In the genomic region with DNA sequence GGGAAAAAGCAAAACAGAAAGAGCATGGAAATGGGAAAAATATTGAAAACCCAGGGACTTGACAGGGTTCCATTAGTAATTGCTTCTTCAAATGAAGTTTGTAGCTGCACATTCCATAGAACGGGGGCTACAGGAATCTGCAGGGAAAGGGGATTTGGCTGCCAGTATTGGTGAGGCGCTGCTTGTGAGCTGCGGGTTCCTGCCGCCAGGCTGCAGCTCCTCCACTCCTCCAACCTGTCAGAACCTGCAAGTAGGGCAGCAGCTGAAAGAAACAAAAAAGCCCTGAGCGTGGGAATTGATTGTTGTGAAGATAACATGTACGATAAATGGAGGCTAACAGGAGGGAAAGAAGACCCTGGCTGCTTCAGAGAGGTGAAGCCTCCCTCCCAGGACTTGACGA, we compare ENCODE assay signal across 35 mouse cellular contexts. TPM values are rescaled to one million over a fixed set of nuclear protein-coding genes. Genes with fewer than 3 reads are reported as not detected.
DNase-seq lines count a peak whose midpoint lies in the region; ATAC-seq and TF ChIP-seq lines count a peak whose summit lies in the region.
"Had no signal": no experiment of that assay in that cellular context is flagged by ENCODE, and none has a peak within 500 bp of the region (broad histone marks: within the 10 kb centered on the region; RNA-seq: fewer than 3 reads in every experiment).

No protein-coding gene starts in this region.

- no peak for TF ChIP-seq EP300 in lung, postnatal 0 days (IDR thresholded peaks at IDR 0.05)

- H3K4me3 ChIP-seq in heart, embryonic 11.5 days (ENCODE audit: low read depth, low read length): no peak overlapping the region
- no peak overlapping the region for H3K4me3 ChIP-seq in embryonic facial prominence, embryonic 11.5 days (ENCODE audit: low read depth, low read length)
- no peak overlapping the region for H3K4me3 ChIP-seq in limb, embryonic 15.5 days
- H3K4me3 ChIP-seq in lung, postnatal 0 days (ENCODE audit: low read depth, low read length): no peak overlapping the region
- H3K4me3 ChIP-seq: gastrocnemius, adult 2 months; heart, embryonic 10.5 days; hindbrain, embryonic 12.5 days; intestine, embryonic 15.5 days; limb, embryonic 12.5 days; liver, embryonic 12.5 days; megakaryocyte, embryonic 14.5 days; midbrain, embryonic 12.5 days; neural tube, embryonic 13.5 days; stomach, embryonic 15.5 days had no signal

- H3K9me3 ChIP-seq in heart, embryonic 11.5 days (replicated peaks; ENCODE audit: control insufficient read depth, low read length): no peaks in the 10 kb centered on the region
- no peaks in the 10 kb centered on the region for H3K9me3 ChIP-seq in embryonic facial prominence, embryonic 11.5 days (replicated peaks; ENCODE audit: control insufficient read depth, low read length)
- no peaks in the 10 kb centered on the region for H3K9me3 ChIP-seq in limb, embryonic 15.5 days
- no peaks in the 10 kb centered on the region for H3K9me3 ChIP-seq in lung, postnatal 0 days (ENCODE audit: low read length)
- H3K9me3 ChIP-seq: heart, embryonic 10.5 days; hindbrain, embryonic 12.5 days; intestine, embryonic 15.5 days; limb, embryonic 12.5 days; liver, embryonic 12.5 days; midbrain, embryonic 12.5 days; neural tube, embryonic 13.5 days; stomach, embryonic 15.5 days had no signal

- no peaks in the 10 kb centered on the region for H3K27me3 ChIP-seq in heart, embryonic 11.5 days (ENCODE audit: control insufficient read depth, insufficient read depth, low read length)
- H3K27me3 ChIP-seq in embryonic facial prominence, embryonic 11.5 days (ENCODE audit: control insufficient read depth, insufficient read depth, low read length): no peaks in the 10 kb centered on the region
- no peaks in the 10 kb centered on the region for H3K27me3 ChIP-seq in limb, embryonic 15.5 days
- H3K27me3 ChIP-seq in lung, postnatal 0 days (replicated peaks; ENCODE audit: insufficient read depth, low read length): no peaks in the 10 kb centered on the region
- H3K27me3 ChIP-seq: hindbrain, embryonic 12.5 days; intestine, embryonic 15.5 days; limb, embryonic 12.5 days; midbrain, embryonic 12.5 days; neural tube, embryonic 13.5 days; stomach, embryonic 15.5 days had no signal

- no peaks in the 10 kb centered on the region for H3K36me3 ChIP-seq in heart, embryonic 11.5 days (ENCODE audit: control insufficient read depth, insufficient read depth, low read length)
- no peaks in the 10 kb centered on the region for H3K36me3 ChIP-seq in embryonic facial prominence, embryonic 11.5 days (replicated peaks; ENCODE audit: control insufficient read depth, insufficient read depth, low read depth, low read length)
- no peaks in the 10 kb centered on the region for H3K36me3 ChIP-seq in limb, embryonic 15.5 days
- H3K36me3 ChIP-seq in lung, postnatal 0 days (ENCODE audit: insufficient read depth, low read length): no peaks in the 10 kb centered on the region
- H3K36me3 ChIP-seq: hindbrain, embryonic 12.5 days; intestine, embryonic 15.5 days; limb, embryonic 12.5 days; midbrain, embryonic 12.5 days; neural tube, embryonic 13.5 days; stomach, embryonic 15.5 days had no signal

- no peaks in the 10 kb centered on the region for H3K4me1 ChIP-seq in heart, embryonic 11.5 days (ENCODE audit: control insufficient read depth, insufficient read depth, low read length)
- no peaks in the 10 kb centered on the region for H3K4me1 ChIP-seq in embryonic facial prominence, embryonic 11.5 days (ENCODE audit: control insufficient read depth, insufficient read depth, low read length)
- peaks cover 10% of the 10 kb centered on the region; the same call in 1 of the 2 replicates for H3K4me1 ChIP-seq in limb, embryonic 15.5 days
- H3K4me1 ChIP-seq in lung, postnatal 0 days (ENCODE audit: insufficient read depth, low read depth, low read length): no peaks in the 10 kb centered on the region
- H3K4me1 ChIP-seq: heart, embryonic 10.5 days; liver, embryonic 12.5 days; stomach, embryonic 15.5 days had no signal

- no peak for TF ChIP-seq CTCF in lung, postnatal 0 days (IDR thresholded peaks at IDR 0.05)

- H3K4me2 ChIP-seq in heart, embryonic 11.5 days: no peak overlapping the region
- H3K4me2 ChIP-seq in embryonic facial prominence, embryonic 11.5 days (ENCODE audit: low read depth, low read length): no peak overlapping the region
- H3K4me2 ChIP-seq in limb, embryonic 15.5 days: no peak overlapping the region
- no peak overlapping the region for H3K4me2 ChIP-seq in lung, postnatal 0 days (replicated peaks; ENCODE audit: low read depth, low read length)
- H3K4me2 ChIP-seq: hindbrain, embryonic 12.5 days; intestine, embryonic 15.5 days; limb, embryonic 12.5 days; liver, embryonic 12.5 days; midbrain, embryonic 12.5 days; neural tube, embryonic 13.5 days; stomach, embryonic 15.5 days had no signal

- H3K27ac ChIP-seq in heart, embryonic 11.5 days (ENCODE audit: low read depth, low read length): no peak overlapping the region
- no peak overlapping the region; the same call in 1 of the 2 replicates for H3K27ac ChIP-seq in embryonic facial prominence, embryonic 11.5 days (replicated peaks; ENCODE audit: low read depth, low read length)
- peak overlapping the region; percentile 43 for H3K27ac ChIP-seq in limb, embryonic 15.5 days
- no peak overlapping the region for H3K27ac ChIP-seq in lung, postnatal 0 days (ENCODE audit: low read length)
- H3K27ac ChIP-seq: gastrocnemius, adult 2 months; heart, embryonic 10.5 days; hindbrain, embryonic 12.5 days; hindbrain, postnatal 0 days; intestine, embryonic 15.5 days; kidney, postnatal 0 days; limb, embryonic 12.5 days; liver, embryonic 12.5 days; midbrain, embryonic 12.5 days; neural tube, embryonic 13.5 days; stomach, embryonic 15.5 days had no signal

- no peak for ATAC-seq in heart, embryonic 11.5 days (replicated peaks; ENCODE audit: insufficient number of reproducible peaks, low FRiP score, low TSS enrichment)
- no peak for ATAC-seq in embryonic facial prominence, embryonic 11.5 days (replicated peaks; ENCODE audit: insufficient number of reproducible peaks, low FRiP score, low TSS enrichment, low read depth)
- ATAC-seq in limb, embryonic 15.5 days (ENCODE audit: insufficient number of reproducible peaks, low FRiP score, low TSS enrichment, low read depth): no peak
- no peak for ATAC-seq in lung, postnatal 0 days
- ATAC-seq: CD4-positive, CD25-positive, alpha-beta regulatory T cell, adult 4 months; forebrain, embryonic 16.5 days; hindbrain, postnatal 0 days; intestine, embryonic 15.5 days; liver, embryonic 12.5 days; liver, postnatal 0 days had no signal

- 68% methylated on average over 7 of the region's 7 CpGs for WGBS in heart, embryonic 11.5 days (ENCODE audit: insufficient replicate concordance)
- WGBS in embryonic facial prominence, embryonic 11.5 days: 77% methylated on average over 7 of the region's 7 CpGs
- WGBS in limb, embryonic 15.5 days: 57% methylated on average over 7 of the region's 7 CpGs
- 58% methylated on average over 7 of the region's 7 CpGs for WGBS in lung, postnatal 0 days

- no peak overlapping the region for H3K9ac ChIP-seq in heart, embryonic 11.5 days (ENCODE audit: low read depth, low read length)
- no peak overlapping the region for H3K9ac ChIP-seq in embryonic facial prominence, embryonic 11.5 days (replicated peaks; ENCODE audit: low read length)
- no peak overlapping the region for H3K9ac ChIP-seq in limb, embryonic 15.5 days
- no peak overlapping the region for H3K9ac ChIP-seq in lung, postnatal 0 days (replicated peaks; ENCODE audit: low read depth)
- H3K9ac ChIP-seq: hindbrain, embryonic 12.5 days; intestine, embryonic 15.5 days; limb, embryonic 12.5 days; liver, embryonic 12.5 days; liver, postnatal 0 days; midbrain, embryonic 12.5 days; neural tube, embryonic 13.5 days; stomach, embryonic 15.5 days had no signal

- DNase-seq in heart, adult 11 months: peak; percentile 55
- peak; percentile 52 for DNase-seq in brain, adult 2 months (ENCODE audit: low read depth, low spot score)
- peak; percentile 3 for DNase-seq in embryonic facial prominence, embryonic 11.5 days (ENCODE audit: low spot score)
- DNase-seq in lung, postnatal 0 days (ENCODE audit: low spot score): no peak
- DNase-seq in adrenal gland, adult (ENCODE audit: inconsistent age in 2 of 2, low spot score in 1 of 2): no peak
- DNase-seq: adrenal gland, postnatal 25 days; cerebellum, adult 9-11 months; embryo, embryonic 11 days; gastrocnemius, adult 2 months; heart, postnatal 36 days; kidney, adult 8-10 months; kidney, postnatal 4 days; layer of hippocampus, adult 9-11 months; liver, postnatal 0 days; lung, postnatal 4 days; thymus, adult 2 months; thymus, postnatal 4 days had no signal

RNA-seq across cellular contexts. Expression of a gene that starts 1.7 kb away (rescaled TPM):
- 12.9 and 14.9 TPM in 2 replicates for polyA plus RNA-seq in heart, embryonic 11.5 days (2014; fragmentation: Nextera tagmentation; extraction: Ambion mirVana)
- 26.7 and 30.1 TPM in 2 replicates for polyA plus RNA-seq in embryonic facial prominence, embryonic 11.5 days (2014; fragmentation: Nextera tagmentation; extraction: Ambion mirVana)
- 625 and 642 TPM in 2 replicates for polyA plus RNA-seq in limb, embryonic 15.5 days (2015; fragmentation: Nextera tagmentation; extraction: Ambion mirVana)
- polyA plus RNA-seq in lung, postnatal 0 days (2015; fragmentation: Nextera tagmentation; extraction: Ambion mirVana): 18.4 and 19.6 TPM in 2 replicates

RNA-seq across cellular contexts. Expression of a gene that starts 16.2 kb away (rescaled TPM):
- polyA plus RNA-seq in heart, embryonic 11.5 days (2014; fragmentation: Nextera tagmentation; extraction: Ambion mirVana): 0.16 TPM in 1 of 2 replicates, not detected in the other
- 0.34 TPM in 1 of 2 replicates, not detected in the other for polyA plus RNA-seq in embryonic facial prominence, embryonic 11.5 days (2014; fragmentation: Nextera tagmentation; extraction: Ambion mirVana)
- polyA plus RNA-seq in limb, embryonic 15.5 days (2015; fragmentation: Nextera tagmentation; extraction: Ambion mirVana): 0.14 and 0.17 TPM in 2 replicates
- 0.17 and 0.19 TPM in 2 replicates for polyA plus RNA-seq in lung, postnatal 0 days (2015; fragmentation: Nextera tagmentation; extraction: Ambion mirVana)
- polyA plus RNA-seq: CD4-positive, CD25-positive, alpha-beta regulatory T cell, adult 4 months; forebrain, embryonic 16.5 days; heart, embryonic 16.5 days; kidney, postnatal 0 days; limb, embryonic 12.5 days; liver, postnatal 0 days; thymus, adult 2 months had no signal

RNA-seq across cellular contexts. Expression of a gene that starts 31.2 kb away (rescaled TPM):
- not detected in 2 replicates for polyA plus RNA-seq in heart, embryonic 11.5 days (2014; fragmentation: Nextera tagmentation; extraction: Ambion mirVana)
- polyA plus RNA-seq in embryonic facial prominence, embryonic 11.5 days (2014; fragmentation: Nextera tagmentation; extraction: Ambion mirVana): not detected in 2 replicates
- 0.15 and 0.61 TPM in 2 replicates for polyA plus RNA-seq in limb, embryonic 15.5 days (2015; fragmentation: Nextera tagmentation; extraction: Ambion mirVana)
- polyA plus RNA-seq in lung, postnatal 0 days (2015; fragmentation: Nextera tagmentation; extraction: Ambion mirVana): not detected in 2 replicates
- polyA plus RNA-seq: CD4-positive, CD25-positive, alpha-beta regulatory T cell, adult 4 months; heart, embryonic 10.5 days; heart, embryonic 16.5 days; intestine, embryonic 15.5 days; kidney, postnatal 0 days; limb, embryonic 12.5 days; liver, postnatal 0 days; lung, embryonic 16.5 days; midbrain, embryonic 12.5 days had no signal

RNA-seq across cellular contexts. Expression of a gene that starts 40.0 kb away (rescaled TPM):
- not detected in 2 replicates for polyA plus RNA-seq in heart, embryonic 11.5 days (2014; fragmentation: Nextera tagmentation; extraction: Ambion mirVana)
- polyA plus RNA-seq in embryonic facial prominence, embryonic 11.5 days (2014; fragmentation: Nextera tagmentation; extraction: Ambion mirVana): 0.13 TPM in 1 of 2 replicates, not detected in the other
- polyA plus RNA-seq in limb, embryonic 15.5 days (2015; fragmentation: Nextera tagmentation; extraction: Ambion mirVana): not detected in 2 replicates
- polyA plus RNA-seq in lung, postnatal 0 days (2015; fragmentation: Nextera tagmentation; extraction: Ambion mirVana): not detected in 2 replicates
- polyA plus RNA-seq: CD4-positive, CD25-positive, alpha-beta regulatory T cell, adult 4 months; forebrain, embryonic 16.5 days; heart, embryonic 10.5 days; heart, embryonic 16.5 days; hindbrain, embryonic 12.5 days; intestine, embryonic 15.5 days; kidney, postnatal 0 days; limb, embryonic 12.5 days; liver, embryonic 12.5 days; liver, postnatal 0 days; lung, embryonic 16.5 days; midbrain, embryonic 12.5 days; stomach, embryonic 15.5 days had no signal

RNA-seq across cellular contexts. Expression of a gene that starts 47.1 kb away (rescaled TPM):
- polyA plus RNA-seq in heart, embryonic 11.5 days (2014; fragmentation: Nextera tagmentation; extraction: Ambion mirVana): 3.7 and 5.4 TPM in 2 replicates
- polyA plus RNA-seq in embryonic facial prominence, embryonic 11.5 days (2014; fragmentation: Nextera tagmentation; extraction: Ambion mirVana): 0.17 and 0.53 TPM in 2 replicates
- polyA plus RNA-seq in limb, embryonic 15.5 days (2015; fragmentation: Nextera tagmentation; extraction: Ambion mirVana): 0.20 and 0.32 TPM in 2 replicates
- polyA plus RNA-seq in lung, postnatal 0 days (2015; fragmentation: Nextera tagmentation; extraction: Ambion mirVana): 0.27 and 0.31 TPM in 2 replicates
- polyA plus RNA-seq: brain, embryonic 14.5 days; CD4-positive, CD25-positive, alpha-beta regulatory T cell, adult 4 months; forebrain, embryonic 16.5 days had no signal

Comparison
In these comparisons a context has a peak if more than half of its experiments do, and no peak if none do; other contexts are left out.
1. DNase-seq: peak in heart, adult 11 months (single experiment), brain, adult 2 months (single experiment) and embryonic facial prominence, embryonic 11.5 days (single experiment); none in lung, postnatal 0 days (single experiment) and adrenal gland, adult (0 of 2).
2. RNA of a gene that starts 1.7 kb away (polyA plus RNA-seq): 625 to 642 TPM in limb, embryonic 15.5 days; 26.7 to 30.1 TPM in embryonic facial prominence, embryonic 11.5 days, 18.4 to 19.6 TPM in lung, postnatal 0 days and 12.9 to 14.9 TPM in heart, embryonic 11.5 days; every median in the first group is over 10 times any median in the second.